Mouse (Mus musculus): ENCODE results near the gene Lap3. TPM values are rescaled to one million over a fixed set of nuclear protein-coding genes. Genes with fewer than 3 reads are reported as not detected.

The Lap3 gene
- total RNA-seq, 4 experiments from 2014 or later: 51.1 to 69.2 (median 58.0) TPM

Other genes starting within 250 kb of the Lap3 start
- gene Qdpr, start 43.1 kb upstream of the Lap3 start, total RNA-seq (2022): 10 to 100 TPM; 41.4 to 61.9 (median 49.1) TPM
- not detected for gene Clrn2, start 39.6 kb upstream of the Lap3 start, total RNA-seq (2022)
- 10 to 100 TPM; 55.1 to 62.7 (median 56.8) TPM for gene Med28, start 26.9 kb downstream of the Lap3 start, total RNA-seq (2022)
- gene Fam184b, start 146.2 kb downstream of the Lap3 start, total RNA-seq (2022): under 1 TPM; 0.22 to 0.58 (median 0.42) TPM
- not detected for gene Ncapg, start 176.5 kb downstream of the Lap3 start, total RNA-seq (2022)